Mouse (Mus musculus) embryonic facial prominence, embryonic 13.5 days (tissue): Measurements from ENCODE around the gene Cdiptos. TPM values are rescaled to one million over a fixed set of nuclear protein-coding genes. Genes with fewer than 3 reads are reported as not detected.
A peak's percentile ranks its signal among the peaks of the same experiment; 100 is the strongest.

ENCODE experiments used
- ATAC-seq: fragments of 200-750 bp; cut with Nextera tagmentation; 2 replicates; pipeline ENCODE4 v1.8.0; 2017; ENCODE audit warnings: low read depth; ENCODE audit not compliant: insufficient number of reproducible peaks, insufficient read depth, low FRiP score, low TSS enrichment
- H3K27ac ChIP-seq: fragments of 300-500 bp; sonication (generic); 2 replicates; pipeline ENCODE4 v1.5.1; 2015; ENCODE audit warnings: moderate library complexity, mild to moderate bottlenecking, inconsistent platforms
- H3K27me3 ChIP-seq: fragments of 300-500 bp; sonication (generic); 2 replicates; pipeline ENCODE4 v1.6.1; 2015; ENCODE audit warnings: mild to moderate bottlenecking, inconsistent platforms
- H3K36me3 ChIP-seq: fragments of 300-500 bp; sonication (generic); 2 replicates; pipeline ENCODE4 v1.6.1; 2015; ENCODE audit warnings: mild to moderate bottlenecking, inconsistent platforms
- H3K4me1 ChIP-seq: fragments of 300-500 bp; sonication (generic); 2 replicates; pipeline ENCODE4 v1.6.1; 2015; ENCODE audit warnings: inconsistent platforms
- H3K4me2 ChIP-seq: fragments of 300-500 bp; sonication (generic); 2 replicates; pipeline ENCODE4 v1.6.1; 2015; ENCODE audit warnings: moderate library complexity, mild to moderate bottlenecking, inconsistent platforms
- H3K4me3 ChIP-seq: fragments of 300-500 bp; sonication (generic); 2 replicates; pipeline ENCODE4 v1.5.1; 2015; ENCODE audit warnings: mild to moderate bottlenecking, inconsistent platforms
- H3K9ac ChIP-seq: fragments of 300-500 bp; sonication (generic); 2 replicates; pipeline ENCODE4 v1.6.1; 2015; ENCODE audit warnings: mild to moderate bottlenecking, inconsistent platforms
- H3K9me3 ChIP-seq: fragments of 300-500 bp; sonication (generic); 2 replicates; pipeline ENCODE4 v1.6.1; 2016; ENCODE audit warnings: inconsistent platforms
- WGBS: fragments of 180-500 bp; shearing (Covaris S2); methylation state at CpG from one replicate; pipeline ENCODE4 v1.1.7; 2015; ENCODE audit warnings: mixed read lengths; 5-methylcytosine and 5-hydroxymethylcytosine counted together
- polyA plus RNA-seq: library from polyadenylated mRNA; unstranded; fragments of >200 nt; fragmentation: Nextera tagmentation; extraction: Ambion mirVana; gene quantifications from 2 replicates; pipeline ENCODE4 v1.2.1, GENCODE M21; 2015

Cdiptos gene
- polyA plus RNA-seq, 1 experiment from 2014 or later = 1.7 TPM

DNA sequence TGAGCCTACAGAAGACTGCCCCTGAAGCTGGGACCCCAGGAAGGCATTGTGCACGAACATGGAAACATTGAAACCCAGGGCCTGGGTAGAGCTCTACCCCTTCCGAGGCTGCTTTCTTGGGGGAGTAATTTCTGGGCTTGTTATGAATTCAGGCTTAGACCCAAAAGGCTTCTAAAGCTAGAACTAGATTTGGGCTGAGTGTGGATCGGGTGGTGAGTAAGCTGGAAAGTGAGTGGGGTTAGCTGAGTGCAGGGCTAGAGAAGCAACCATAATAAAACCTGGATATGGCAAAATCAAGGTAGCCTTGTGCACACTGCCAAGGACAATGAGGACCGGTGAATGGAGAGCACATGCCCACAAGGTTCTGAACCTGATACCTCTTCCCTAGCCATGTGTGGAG is 13.9 kb downstream of the Cdiptos start:
- ATAC-seq = no peak
- Histone ChIP-seq H3K9me3 (no peaks in the 10 kb centered on the region), H3K9ac (no peak overlapping the region), H3K4me3 (no peak overlapping the region), H3K4me1 (no peaks in the 10 kb centered on the region), H3K27me3 (peaks cover 24% of the 10 kb centered on the region), H3K4me2 (no peak overlapping the region), H3K27ac (no peak overlapping the region), H3K36me3 (no peaks in the 10 kb centered on the region)
- 78% methylated on average over 4 of the region's 4 CpGs for WGBS

DNA sequence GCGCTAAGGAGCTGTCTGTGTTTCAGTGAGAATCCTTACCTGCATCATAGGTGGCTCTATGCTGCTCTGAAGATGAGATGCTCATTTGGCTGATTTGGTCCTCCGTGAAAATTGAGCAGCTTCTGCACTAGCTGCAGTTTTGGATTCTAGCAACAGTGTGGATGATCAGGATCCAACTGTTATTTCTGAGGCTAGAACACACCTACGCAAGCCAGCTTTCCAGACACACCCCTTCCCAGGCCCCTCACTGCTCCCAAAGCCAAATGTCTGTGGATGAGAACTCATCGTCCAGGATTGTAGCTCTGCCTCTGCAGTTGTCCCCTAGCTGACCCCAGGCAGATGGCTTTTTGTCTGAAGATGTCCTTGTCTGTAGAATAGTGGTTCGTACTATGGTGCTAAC is 14.8 kb downstream of the Cdiptos start:
- 88% methylated on average over 5 of the region's 5 CpGs for WGBS
- no peaks in the 10 kb centered on the region for H3K4me1 ChIP-seq
- H3K4me2 ChIP-seq = no peak overlapping the region
- ATAC-seq = no peak
- H3K9me3 ChIP-seq = no peaks in the 10 kb centered on the region
- H3K27ac ChIP-seq = no peak overlapping the region
- H3K4me3 ChIP-seq = no peak overlapping the region
- H3K9ac ChIP-seq = no peak overlapping the region
- no peaks in the 10 kb centered on the region for H3K36me3 ChIP-seq
- peaks cover 24% of the 10 kb centered on the region for H3K27me3 ChIP-seq

DNA sequence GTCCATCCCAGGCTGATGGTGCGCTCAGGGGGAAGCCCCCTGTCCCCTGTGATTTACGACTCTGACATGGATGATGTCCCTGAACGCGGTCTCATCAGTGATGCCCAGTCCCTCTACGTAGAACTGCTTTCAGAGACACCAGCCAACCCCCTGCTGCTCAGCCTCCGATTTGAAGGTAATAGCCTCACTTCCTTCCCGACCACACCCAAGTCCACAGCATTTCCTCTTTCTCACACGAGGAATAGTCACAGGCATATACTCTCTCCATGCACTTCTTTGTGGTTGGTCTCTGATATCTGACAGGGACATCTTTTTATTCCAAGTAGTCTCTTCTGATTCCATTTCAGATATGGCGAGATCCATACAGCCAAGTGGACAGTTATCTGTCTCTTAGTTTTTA is 16.1 kb downstream of the Cdiptos start:
- Histone ChIP-seq H3K9ac (no peak overlapping the region), H3K27ac (no peak overlapping the region), H3K36me3 (no peaks in the 10 kb centered on the region), H3K9me3 (no peaks in the 10 kb centered on the region), H3K4me3 (no peak overlapping the region), H3K27me3 (peaks cover 24% of the 10 kb centered on the region), H3K4me2 (no peak overlapping the region), H3K4me1 (no peaks in the 10 kb centered on the region)
- no peak for ATAC-seq
- WGBS = 74% methylated on average over 9 of the region's 9 CpGs

DNA sequence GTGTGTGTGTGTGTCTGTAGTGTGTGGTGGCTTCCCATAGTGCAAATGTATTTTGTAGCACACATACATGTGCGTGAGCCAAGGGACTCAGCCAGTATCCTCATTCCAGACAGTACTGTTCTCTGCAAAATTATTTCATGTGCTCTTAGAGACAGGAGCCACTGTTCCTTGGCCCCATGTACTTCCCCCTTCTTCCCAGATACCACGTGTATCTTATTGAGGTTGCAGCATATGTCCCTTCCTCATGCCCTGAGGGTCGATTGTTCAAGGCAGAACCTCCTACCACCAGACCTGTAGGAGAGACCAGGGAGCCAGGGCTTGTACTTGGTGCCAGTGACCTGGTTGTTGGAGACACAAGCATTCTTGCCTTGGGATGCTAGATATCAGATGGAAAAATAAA is 20.8 kb downstream of the Cdiptos start:
- no peak for ATAC-seq
- Histone ChIP-seq H3K9me3 (no peaks in the 10 kb centered on the region), H3K4me2 (no peak overlapping the region), H3K27me3 (peaks cover 40% of the 10 kb centered on the region), H3K4me1 (peaks cover 5% of the 10 kb centered on the region), H3K9ac (no peak overlapping the region), H3K36me3 (no peaks in the 10 kb centered on the region), H3K4me3 (no peak overlapping the region), H3K27ac (no peak overlapping the region)
- 59% methylated on average over 3 of the region's 3 CpGs for WGBS

DNA sequence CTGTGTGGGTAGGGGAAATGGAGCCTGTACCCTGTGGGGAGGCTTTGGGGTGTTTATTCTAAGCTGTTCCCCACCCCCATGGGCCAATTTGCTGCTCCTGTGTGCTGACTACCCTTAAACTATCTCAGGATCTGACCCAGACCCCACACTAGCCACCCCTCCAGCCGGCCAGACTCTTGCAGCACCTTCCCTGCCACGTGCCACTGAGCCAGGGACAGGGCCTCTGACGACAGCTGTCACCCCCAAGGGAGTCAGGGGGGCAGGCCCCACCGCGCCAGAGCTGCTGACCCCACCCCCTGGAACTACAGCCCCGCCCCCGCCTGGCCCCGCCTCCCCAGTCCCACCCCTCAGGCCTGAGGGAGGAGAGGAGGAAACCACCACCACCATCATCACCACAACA is 23.3 kb downstream of the Cdiptos start:
- Histone ChIP-seq H3K4me3 (no peak overlapping the region), H3K9me3 (no peaks in the 10 kb centered on the region), H3K27ac (no peak overlapping the region), H3K4me1 (peaks cover 14% of the 10 kb centered on the region), H3K4me2 (no peak overlapping the region), H3K27me3 (peaks cover 47% of the 10 kb centered on the region), H3K9ac (no peak overlapping the region), H3K36me3 (no peaks in the 10 kb centered on the region)
- WGBS = 0% methylated on average over 8 of the region's 8 CpGs
- ATAC-seq = no peak

DNA sequence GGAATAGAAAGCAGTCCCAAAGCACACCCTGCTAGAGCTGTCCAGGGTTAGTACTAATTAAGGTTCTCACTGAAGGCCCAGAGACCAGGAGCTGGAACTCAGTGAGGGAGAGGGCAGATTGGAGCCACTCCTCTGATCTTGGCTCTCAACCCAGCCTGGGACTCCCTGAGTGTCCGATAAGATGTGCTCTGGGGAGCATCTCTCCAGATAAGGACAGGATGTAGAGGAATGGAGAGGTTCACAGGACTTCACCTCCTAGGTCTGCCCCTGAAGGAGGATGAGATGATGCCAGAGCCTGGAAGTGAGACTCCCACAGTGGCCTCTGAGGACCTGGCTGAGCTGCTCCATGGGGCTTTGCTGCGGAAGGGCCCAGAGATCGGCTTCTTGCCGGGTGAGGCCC is 24.2 kb downstream of the Cdiptos start:
- Histone ChIP-seq H3K9ac (no peak overlapping the region), H3K9me3 (no peaks in the 10 kb centered on the region), H3K27ac (no peak overlapping the region), H3K36me3 (no peaks in the 10 kb centered on the region), H3K4me2 (no peak overlapping the region), H3K27me3 (peaks cover 47% of the 10 kb centered on the region), H3K4me1 (peaks cover 14% of the 10 kb centered on the region), H3K4me3 (no peak overlapping the region)
- ATAC-seq = no peak
- WGBS = 16% methylated on average over 4 of the region's 4 CpGs

DNA sequence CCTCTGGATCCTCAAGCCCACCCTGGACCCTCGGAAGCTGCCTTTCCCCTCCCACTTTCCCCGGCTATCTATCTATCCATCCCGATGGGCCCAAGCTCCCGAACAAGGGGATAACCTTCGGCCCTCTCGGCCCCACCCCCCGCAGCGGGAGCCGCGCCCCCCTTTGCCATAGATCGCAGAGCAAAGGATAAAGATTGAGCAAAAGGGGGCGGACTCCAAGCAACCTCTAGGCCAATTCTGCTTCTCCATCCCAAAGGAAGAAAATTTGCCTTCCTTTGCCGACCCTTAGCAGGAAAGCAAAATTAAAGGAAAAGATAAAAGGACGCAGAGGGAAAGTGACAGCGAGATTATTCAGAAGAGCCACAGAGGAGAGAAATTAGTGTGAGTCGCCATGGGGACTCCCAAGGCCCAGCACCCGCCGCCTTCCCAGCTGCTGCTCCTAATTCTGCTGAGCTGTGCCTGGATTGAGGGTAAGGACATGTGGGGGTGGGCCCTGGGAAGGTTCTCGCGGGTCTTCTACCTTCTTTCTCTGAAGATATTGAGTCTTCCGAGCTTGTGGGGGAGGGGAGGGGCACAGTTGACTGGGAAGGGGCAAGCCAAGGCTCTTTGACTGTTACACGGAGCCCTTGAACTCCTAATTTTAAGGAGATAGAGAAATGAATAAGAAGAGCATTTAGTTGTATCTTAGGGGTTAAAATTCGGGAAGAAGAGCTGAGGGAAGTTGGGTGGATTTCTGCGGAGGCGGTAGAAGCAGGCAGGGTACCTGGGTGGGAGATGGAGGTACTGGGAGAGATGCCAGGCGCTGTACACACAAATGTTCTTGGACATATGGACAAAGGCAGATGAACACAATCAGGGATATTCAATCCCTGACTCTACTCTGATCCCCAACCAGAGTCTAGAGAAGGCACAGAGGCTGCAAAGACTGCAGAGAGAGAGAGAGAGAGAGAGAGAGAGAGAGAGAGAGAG is 25.0 kb downstream of the Cdiptos start:
- no peaks in the 10 kb centered on the region for H3K9me3 ChIP-seq
- H3K4me2 ChIP-seq = peak overlapping the region; percentile 99
- WGBS = 6% methylated on average over 26 of the region's 26 CpGs
- H3K4me1 ChIP-seq = peaks cover 14% of the 10 kb centered on the region
- H3K9ac ChIP-seq = no peak overlapping the region
- no peak overlapping the region for H3K27ac ChIP-seq
- no peaks in the 10 kb centered on the region for H3K36me3 ChIP-seq
- H3K4me3 ChIP-seq = peak overlapping the region; percentile 52; the same call in 1 of the 2 replicates
- peaks cover 47% of the 10 kb centered on the region for H3K27me3 ChIP-seq
- no peak for ATAC-seq

DNA sequence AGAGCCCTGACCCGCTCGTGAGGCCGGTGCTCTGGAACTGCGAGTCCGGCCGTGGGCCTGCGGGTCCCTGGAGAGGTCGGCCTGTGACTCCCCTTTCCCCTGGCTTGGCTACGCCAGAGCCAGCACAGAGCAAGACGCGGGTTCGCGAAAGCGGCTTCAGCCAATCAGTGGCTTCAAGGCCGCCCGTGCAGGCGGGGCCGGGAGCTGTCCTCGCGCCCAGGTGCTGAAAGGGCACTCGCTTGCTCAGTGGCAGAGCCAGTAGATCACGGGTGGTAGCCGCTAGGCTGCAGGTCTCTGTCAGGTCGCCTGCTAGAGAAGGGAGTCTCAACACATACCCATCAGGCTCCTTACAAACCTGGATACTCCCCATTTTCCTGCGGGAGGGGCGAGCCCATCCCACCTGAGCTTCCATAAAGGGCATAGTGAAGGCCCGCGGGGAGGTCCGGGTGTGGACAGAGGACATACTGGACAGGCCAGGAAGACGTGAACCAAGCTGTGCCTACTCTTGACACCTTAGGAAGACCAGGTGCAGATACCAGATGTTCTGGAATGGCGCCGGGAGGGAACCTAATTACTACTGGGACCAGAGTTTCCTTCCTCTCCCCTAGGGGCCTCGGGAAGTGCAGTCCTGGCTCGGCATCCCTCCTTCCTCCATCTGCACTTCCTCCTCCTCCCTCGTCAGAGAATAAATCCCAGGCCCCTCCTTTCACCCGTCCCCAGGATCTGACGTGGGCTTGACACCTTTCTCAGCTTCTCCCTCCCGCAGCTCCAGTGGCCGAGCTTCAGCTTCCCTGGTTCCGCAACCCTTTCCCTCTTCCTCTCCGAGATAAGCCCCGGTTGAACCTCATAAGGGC is 25.9 kb downstream of the Cdiptos start, which contains the start of gene Sez6l2:
Sez6l2 (plus strand) TSS at position 771 of the 854 bp plus-strand sequence.
- peak within 1 kb of the TSS; percentile 67 for H3K9ac ChIP-seq
- peaks cover 14% of the 10 kb centered on the region for H3K4me1 ChIP-seq
- H3K9me3 ChIP-seq = no peaks in the 10 kb centered on the region
- H3K4me3 ChIP-seq = peak within 1 kb of the TSS; percentile 52
- H3K27me3 ChIP-seq = peaks cover 47% of the 10 kb centered on the region
- H3K36me3 ChIP-seq = peaks cover 4% of the 10 kb centered on the region; the same call in 1 of the 2 replicates
- peak; percentile 82 for ATAC-seq
- under 1% methylated on average over 42 of the region's 42 CpGs for WGBS
- no peak within 1 kb of the TSS for H3K27ac ChIP-seq
- H3K4me2 ChIP-seq = peak within 1 kb of the TSS; percentile 99

DNA sequence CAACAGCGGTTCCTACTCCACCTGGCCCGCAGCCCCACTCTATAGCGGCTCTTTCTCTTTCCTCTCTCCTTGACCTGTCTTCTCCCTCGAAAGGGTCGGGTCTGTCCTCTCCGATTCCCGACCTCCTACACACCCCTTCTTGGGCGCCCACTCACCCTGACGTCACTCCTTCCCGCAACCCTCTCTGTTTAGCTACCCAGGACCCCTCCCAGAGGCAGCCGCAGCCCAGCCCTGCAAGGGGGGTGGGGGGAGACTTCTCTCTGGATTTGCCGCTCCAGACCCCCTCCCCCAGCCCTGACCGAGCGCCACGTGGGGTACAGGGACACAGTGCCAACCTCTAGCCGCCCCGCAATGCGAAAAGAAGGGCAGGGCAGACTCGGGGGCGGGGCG is 26.5 kb downstream of the Cdiptos start, which contains the start of gene Asphd1:
Asphd1 (minus strand) TSS at position 180 of the 390 bp plus-strand sequence.
- peak within 1 kb of the TSS; percentile 67 for H3K9ac ChIP-seq
- H3K36me3 ChIP-seq = peaks cover 10% of the 10 kb centered on the region; the same call in 1 of the 2 replicates
- peak within 1 kb of the TSS; percentile 99 for H3K4me2 ChIP-seq
- peaks cover 14% of the 10 kb centered on the region for H3K4me1 ChIP-seq
- peaks cover 47% of the 10 kb centered on the region for H3K27me3 ChIP-seq
- ATAC-seq = peak; percentile 50; the same call in 1 of the 2 replicates
- 2% methylated on average over 21 of the region's 21 CpGs for WGBS
- H3K9me3 ChIP-seq = no peaks in the 10 kb centered on the region
- peak within 1 kb of the TSS; percentile 52 for H3K4me3 ChIP-seq
- no peak within 1 kb of the TSS for H3K27ac ChIP-seq

DNA sequence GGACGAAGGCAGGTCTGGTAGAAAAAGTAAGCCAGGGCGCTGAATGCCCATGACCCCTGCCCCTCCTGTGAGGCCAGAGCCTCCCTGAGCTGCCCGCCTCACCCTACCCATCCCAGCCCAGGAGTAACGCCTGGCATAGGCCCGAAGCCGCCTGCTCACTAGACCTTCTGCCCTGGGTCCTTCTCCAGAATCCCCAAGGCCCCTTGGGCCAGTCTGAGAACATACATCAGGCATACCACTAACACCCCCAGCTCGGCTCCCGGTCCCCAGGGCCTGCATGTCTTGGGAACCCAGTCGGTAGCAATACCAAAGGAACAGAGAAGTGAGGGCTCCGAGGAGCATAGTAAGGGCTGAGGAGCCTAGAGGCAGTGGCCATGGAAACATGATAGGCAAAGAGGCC is 27.3 kb downstream of the Cdiptos start:
- no peak for ATAC-seq
- H3K27me3 ChIP-seq = peaks cover 42% of the 10 kb centered on the region
- no peak overlapping the region for H3K9ac ChIP-seq
- peaks cover 14% of the 10 kb centered on the region for H3K4me1 ChIP-seq
- no peak overlapping the region for H3K27ac ChIP-seq
- peak overlapping the region; percentile 99 for H3K4me2 ChIP-seq
- H3K4me3 ChIP-seq = no peak overlapping the region
- peaks cover 12% of the 10 kb centered on the region; the same call in 1 of the 2 replicates for H3K36me3 ChIP-seq
- WGBS = 81% methylated on average over 10 of the region's 10 CpGs
- H3K9me3 ChIP-seq = no peaks in the 10 kb centered on the region

DNA sequence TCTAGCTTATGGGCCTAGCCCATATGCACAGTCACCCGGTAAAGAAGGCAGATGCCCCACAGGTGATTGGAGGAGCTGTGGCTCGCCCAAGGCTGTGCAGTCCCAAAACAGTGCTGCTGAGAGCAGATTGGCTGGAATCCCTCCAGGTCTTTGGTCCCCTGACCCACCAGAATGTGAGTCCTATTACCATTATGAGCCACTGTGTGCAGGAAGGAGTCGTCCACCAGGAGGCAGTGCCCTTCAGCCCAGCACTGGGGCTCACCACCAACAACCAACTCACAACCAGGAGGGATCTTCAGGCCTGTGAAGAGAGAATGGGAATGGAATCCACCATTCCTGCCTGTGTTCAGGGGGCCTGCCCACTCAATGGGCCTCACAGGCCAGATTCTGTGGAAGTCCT is 29.4 kb downstream of the Cdiptos start:
- H3K36me3 ChIP-seq = peaks cover 22% of the 10 kb centered on the region; the same call in 1 of the 2 replicates
- H3K4me2 ChIP-seq = no peak overlapping the region
- H3K9me3 ChIP-seq = no peaks in the 10 kb centered on the region
- no peak overlapping the region for H3K4me3 ChIP-seq
- no peak overlapping the region for H3K9ac ChIP-seq
- WGBS = 40% methylated on average over 3 of the region's 3 CpGs
- H3K27me3 ChIP-seq = peaks cover 22% of the 10 kb centered on the region
- no peak overlapping the region for H3K27ac ChIP-seq
- H3K4me1 ChIP-seq = peaks cover 14% of the 10 kb centered on the region
- no peak for ATAC-seq
